Comparison of ENCODE assay signal across 9 mouse cellular contexts in the genomic region with DNA sequence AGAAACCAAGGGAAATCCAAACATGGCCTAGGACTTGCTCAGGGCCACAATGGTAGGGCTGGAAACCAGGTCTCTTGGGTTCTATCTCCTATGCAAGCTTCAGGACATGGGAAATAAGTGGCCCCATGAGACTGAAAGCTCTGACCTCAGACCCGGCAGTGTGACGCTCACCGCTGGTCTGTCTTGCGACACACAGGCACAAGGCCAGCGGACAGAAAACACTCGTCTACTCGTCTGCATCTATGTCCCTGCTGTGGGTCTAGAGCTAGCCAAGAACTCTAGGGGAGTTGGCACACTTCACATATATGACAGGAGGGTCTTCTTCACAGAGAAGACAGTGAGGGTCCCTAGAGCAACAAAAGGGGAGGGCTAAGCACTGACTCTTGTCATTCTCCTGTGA. TPM values are rescaled to one million over a fixed set of nuclear protein-coding genes. Genes with fewer than 3 reads are reported as not detected.
A peak's percentile ranks its signal among the peaks of the same experiment; 100 is the strongest.
DNase-seq lines count a peak whose midpoint lies in the region; ATAC-seq and TF ChIP-seq lines count a peak whose summit lies in the region.
"Had no signal": no experiment of that assay in that cellular context is flagged by ENCODE, and none has a peak within 500 bp of the region (broad histone marks: within the 10 kb centered on the region; RNA-seq: fewer than 3 reads in every experiment).

No protein-coding gene starts in this region.

- no peak for TF ChIP-seq EP300 in stomach, postnatal 0 days (optimal IDR thresholded peaks at IDR 0.05)

- peak; percentile 30 for ATAC-seq in common myeloid progenitor, adult 5-6 weeks (replicated peaks; ENCODE audit: low read depth, poor library complexity, severe bottlenecking)
- ATAC-seq in hindbrain, embryonic 11.5 days (ENCODE audit: low FRiP score), result 0 out of 2 replicates have a peak, but pooled peaks have one; percentile 12
- ATAC-seq in stomach, postnatal 0 days (ENCODE audit: low FRiP score, low TSS enrichment), result no peak

- no peak overlapping the region for H3K4me2 ChIP-seq in hindbrain, embryonic 11.5 days (replicated peaks; ENCODE audit: low read depth, low read length)
- peak overlapping the region; percentile 8; the same call in 1 of the 2 replicates for H3K4me2 ChIP-seq in stomach, postnatal 0 days (replicated peaks; ENCODE audit: low read depth)
- H3K4me2 ChIP-seq: embryonic facial prominence, embryonic 12.5 days had no signal

- peak; percentile 29 for DNase-seq in embryo, embryonic 11 days
- DNase-seq in embryo, embryonic 9.5 days (ENCODE audit: extremely low spot score), result no peak
- DNase-seq in hindbrain, embryonic 11.5 days (ENCODE audit: low spot score), result peak; percentile 33
- DNase-seq in lung, postnatal 14 days, result peak; percentile 71
- no peak for DNase-seq in stomach, postnatal 0 days (ENCODE audit: low spot score)
- DNase-seq in retina, embryonic 14.5 days (ENCODE audit: low spot score), result no peak
- DNase-seq in testis, postnatal 14 days (ENCODE audit: low spot score), result no peak

- no peaks in the 10 kb centered on the region for H3K9me3 ChIP-seq in hindbrain, embryonic 11.5 days (ENCODE audit: control insufficient read depth, low read length)
- H3K9me3 ChIP-seq in stomach, postnatal 0 days (ENCODE audit: control insufficient read depth, low read length), result no peaks in the 10 kb centered on the region
- H3K9me3 ChIP-seq: embryonic facial prominence, embryonic 12.5 days had no signal

- H3K9ac ChIP-seq in hindbrain, embryonic 11.5 days (ENCODE audit: low read depth, low read length), result no peak overlapping the region
- no peak overlapping the region for H3K9ac ChIP-seq in stomach, postnatal 0 days (ENCODE audit: low read length)
- H3K9ac ChIP-seq: embryonic facial prominence, embryonic 12.5 days had no signal

- no peaks in the 10 kb centered on the region for H3K36me3 ChIP-seq in hindbrain, embryonic 11.5 days (ENCODE audit: control insufficient read depth, insufficient read depth, low read length)
- no peaks in the 10 kb centered on the region for H3K36me3 ChIP-seq in stomach, postnatal 0 days (ENCODE audit: control insufficient read depth, insufficient read depth, low read length)
- H3K36me3 ChIP-seq: embryonic facial prominence, embryonic 12.5 days had no signal

- peak overlapping the region; percentile 53 for H3K27ac ChIP-seq in hindbrain, embryonic 11.5 days (ENCODE audit: low read depth, low read length)
- H3K27ac ChIP-seq in stomach, postnatal 0 days (replicated peaks), result no peak overlapping the region; the same call in 1 of the 2 replicates
- H3K27ac ChIP-seq: embryonic facial prominence, embryonic 12.5 days had no signal

- no peaks in the 10 kb centered on the region for H3K27me3 ChIP-seq in hindbrain, embryonic 11.5 days (ENCODE audit: control insufficient read depth, insufficient read depth, low read length)
- H3K27me3 ChIP-seq in stomach, postnatal 0 days (ENCODE audit: control insufficient read depth, insufficient read depth, low read length), result no peaks in the 10 kb centered on the region
- H3K27me3 ChIP-seq: embryonic facial prominence, embryonic 12.5 days had no signal

- WGBS in hindbrain, embryonic 11.5 days, result 30% methylated on average over 7 of the region's 7 CpGs
- WGBS in stomach, postnatal 0 days, result 34% methylated on average over 7 of the region's 7 CpGs

- no peak overlapping the region for H3K4me3 ChIP-seq in hindbrain, embryonic 11.5 days (ENCODE audit: low read depth, low read length)
- no peak overlapping the region for H3K4me3 ChIP-seq in stomach, postnatal 0 days (ENCODE audit: low read depth, low read length)
- H3K4me3 ChIP-seq: embryonic facial prominence, embryonic 12.5 days had no signal

- no peak for TF ChIP-seq CTCF in stomach, postnatal 0 days (IDR thresholded peaks at IDR 0.05; ENCODE audit: low read depth)

- peaks cover 8% of the 10 kb centered on the region; the same call in 1 of the 2 replicates for H3K4me1 ChIP-seq in hindbrain, embryonic 11.5 days (replicated peaks; ENCODE audit: control insufficient read depth, insufficient read depth, low read length)
- H3K4me1 ChIP-seq in stomach, postnatal 0 days (replicated peaks; ENCODE audit: control insufficient read depth, insufficient read depth), result peaks cover 39% of the 10 kb centered on the region

RNA-seq across cellular contexts. Expression of a gene that starts 10.7 kb away (rescaled TPM):
- 124 and 128 TPM in 2 replicates for total RNA-seq in common myeloid progenitor, adult 5-6 weeks (2017)
- 39.8 and 43.7 TPM in 2 replicates for polyA plus RNA-seq in hindbrain, embryonic 11.5 days (2014; fragmentation: Nextera tagmentation; extraction: Ambion mirVana)
- polyA plus RNA-seq in stomach, postnatal 0 days (2015; fragmentation: Nextera tagmentation; extraction: Ambion mirVana), result 34.6 and 35.4 TPM in 2 replicates

RNA-seq across cellular contexts. Expression of a gene that starts 51.2 kb away (rescaled TPM):
- total RNA-seq in common myeloid progenitor, adult 5-6 weeks (2017), result 10.3 and 11.4 TPM in 2 replicates
- polyA plus RNA-seq in hindbrain, embryonic 11.5 days (2014; fragmentation: Nextera tagmentation; extraction: Ambion mirVana), result 10.6 and 11.6 TPM in 2 replicates
- 1.4 TPM in 2 replicates for polyA plus RNA-seq in stomach, postnatal 0 days (2015; fragmentation: Nextera tagmentation; extraction: Ambion mirVana)

Comparison
In these comparisons a context has a peak if more than half of its experiments do, and no peak if none do; other contexts are left out.
1. DNase-seq: peak in embryo, embryonic 11 days (single experiment), hindbrain, embryonic 11.5 days (single experiment) and lung, postnatal 14 days (single experiment); none in embryo, embryonic 9.5 days (single experiment), stomach, postnatal 0 days (single experiment), retina, embryonic 14.5 days (single experiment) and testis, postnatal 14 days (single experiment).